Mouse (Mus musculus) forebrain, embryonic 10.5 days (tissue): ENCODE data around the gene Hnrnph3. TPM values are rescaled to one million over a fixed set of nuclear protein-coding genes. Genes with fewer than 3 reads are reported as not detected.
A peak's percentile ranks its signal among the peaks of the same experiment; 100 is the strongest.

Experiments
- DNase-seq: peaks from one replicate; pipeline ENCODE4 v3.0.0-alpha.2; 2017; ENCODE audit warnings: low spot score; ENCODE audit errors: extremely low spot score
- H3K27ac ChIP-seq: fragments of 300-500 bp; sonication (generic); 2 replicates; pipeline ENCODE4 v1.5.1; 2016; ENCODE audit warnings: mild to moderate bottlenecking
- H3K27me3 ChIP-seq: fragments of 300-500 bp; sonication (generic); 2 replicates; pipeline ENCODE4 v1.6.1; 2016; ENCODE audit warnings: mild to moderate bottlenecking; ENCODE audit not compliant: poor library complexity, severe bottlenecking
- H3K36me3 ChIP-seq: fragments of 300-500 bp; sonication (generic); replicated peaks from 2 replicates; pipeline ENCODE4 v1.6.1; 2016; ENCODE audit warnings: mild to moderate bottlenecking, moderate library complexity
- H3K4me1 ChIP-seq: fragments of 300-500 bp; sonication (generic); 2 replicates; pipeline ENCODE4 v1.6.1; 2016
- H3K4me3 ChIP-seq: fragments of 300-500 bp; sonication (generic); 2 replicates; pipeline ENCODE4 v1.5.1; 2016; ENCODE audit warnings: mild to moderate bottlenecking, moderate library complexity
- H3K9me3 ChIP-seq: fragments of 300-500 bp; sonication (generic); 2 replicates; pipeline ENCODE4 v1.6.1; 2016; ENCODE audit warnings: mild to moderate bottlenecking, moderate library complexity
- WGBS: fragments of 180-500 bp; shearing (Covaris S2); methylation state at CpG from one replicate; pipeline ENCODE4 v1.1.7; 2016; 5-methylcytosine and 5-hydroxymethylcytosine counted together
- polyA plus RNA-seq: library from polyadenylated mRNA; unstranded; fragments of >200 nt; fragmentation: Nextera tagmentation; extraction: Ambion mirVana; gene quantifications from 2 replicates; pipeline ENCODE4 v1.2.1, GENCODE M21; 2016

Gene Hnrnph3
- polyA plus RNA-seq, 1 experiment from 2014 or later = 221 TPM

DNA sequence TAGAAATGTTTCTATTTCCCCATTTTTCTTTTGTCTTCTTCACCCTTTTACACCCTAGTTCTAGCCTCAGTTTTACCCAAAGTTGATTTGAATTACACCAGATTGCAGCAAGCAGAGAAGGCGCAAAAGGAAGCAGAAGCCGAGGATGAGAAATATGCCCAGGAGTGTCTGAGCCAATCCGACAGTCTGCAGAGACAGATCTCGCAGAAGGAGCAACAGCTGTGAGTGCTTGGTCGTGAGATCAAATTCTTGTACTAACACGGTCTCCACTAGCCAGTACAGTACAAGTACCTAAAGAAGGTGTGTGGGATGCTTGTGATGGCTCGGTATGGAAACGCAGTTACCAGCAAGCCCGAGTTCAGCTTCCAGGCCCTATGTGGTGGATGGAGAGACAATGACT is 19.5 kb downstream of the Hnrnph3 start:
- 96% methylated on average over 9 of the region's 9 CpGs for WGBS
- H3K27ac ChIP-seq = no peak overlapping the region
- no peak overlapping the region for H3K4me3 ChIP-seq
- H3K4me1 ChIP-seq = no peaks in the 10 kb centered on the region
- no peaks in the 10 kb centered on the region for H3K9me3 ChIP-seq
- peaks cover 100% of the 10 kb centered on the region for H3K36me3 ChIP-seq
- no peak for DNase-seq
- H3K27me3 ChIP-seq = no peaks in the 10 kb centered on the region

DNA sequence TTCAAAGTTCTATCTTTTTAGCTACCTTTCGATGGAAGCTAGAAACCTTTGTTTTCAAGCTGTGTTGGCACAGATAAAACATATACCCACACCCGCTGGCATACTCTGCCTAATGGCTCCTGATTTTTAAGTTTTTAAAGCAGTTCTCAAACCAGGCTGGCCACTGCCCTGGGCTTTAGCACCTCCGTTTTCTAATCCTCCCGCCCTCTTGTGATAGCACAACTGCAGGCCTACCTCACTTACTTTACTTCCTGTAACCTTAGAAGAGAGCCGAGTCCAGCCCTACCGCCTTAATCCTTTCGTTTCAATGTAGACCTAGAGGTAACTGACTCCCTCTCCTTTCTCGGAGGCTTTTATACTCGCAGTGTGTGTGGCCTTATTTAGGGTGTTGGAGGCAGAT is 20.8 kb downstream of the Hnrnph3 start:
- H3K27me3 ChIP-seq = no peaks in the 10 kb centered on the region
- no peaks in the 10 kb centered on the region for H3K4me1 ChIP-seq
- no peak for DNase-seq
- no peak overlapping the region for H3K27ac ChIP-seq
- 81% methylated on average over 9 of the region's 9 CpGs for WGBS
- no peak overlapping the region for H3K4me3 ChIP-seq
- no peaks in the 10 kb centered on the region for H3K9me3 ChIP-seq
- H3K36me3 ChIP-seq = peaks cover 99% of the 10 kb centered on the region

GRCm38 (mm10) chr10:63000584-63000983 is 23.4 kb downstream of the Hnrnph3 start:
- no peak overlapping the region for H3K4me3 ChIP-seq
- H3K27me3 ChIP-seq = no peaks in the 10 kb centered on the region
- no peaks in the 10 kb centered on the region for H3K4me1 ChIP-seq
- DNase-seq = no peak
- peaks cover 98% of the 10 kb centered on the region for H3K36me3 ChIP-seq
- no peaks in the 10 kb centered on the region for H3K9me3 ChIP-seq
- WGBS = 71% methylated on average over 9 of the region's 9 CpGs
- H3K27ac ChIP-seq = no peak overlapping the region

- no peaks in the 10 kb centered on the region for H3K4me1 ChIP-seq
- H3K27ac ChIP-seq = no peak overlapping the region
- H3K9me3 ChIP-seq = no peaks in the 10 kb centered on the region
- WGBS = 92% methylated on average over 6 of the region's 9 CpGs
- no peak overlapping the region for H3K4me3 ChIP-seq
- peaks cover 98% of the 10 kb centered on the region for H3K36me3 ChIP-seq
- no peak for DNase-seq
- no peaks in the 10 kb centered on the region for H3K27me3 ChIP-seq
These were observed 30.0 kb downstream of the Hnrnph3 start for GRCm38 (mm10) chr10:62993991-62994390.

DNA sequence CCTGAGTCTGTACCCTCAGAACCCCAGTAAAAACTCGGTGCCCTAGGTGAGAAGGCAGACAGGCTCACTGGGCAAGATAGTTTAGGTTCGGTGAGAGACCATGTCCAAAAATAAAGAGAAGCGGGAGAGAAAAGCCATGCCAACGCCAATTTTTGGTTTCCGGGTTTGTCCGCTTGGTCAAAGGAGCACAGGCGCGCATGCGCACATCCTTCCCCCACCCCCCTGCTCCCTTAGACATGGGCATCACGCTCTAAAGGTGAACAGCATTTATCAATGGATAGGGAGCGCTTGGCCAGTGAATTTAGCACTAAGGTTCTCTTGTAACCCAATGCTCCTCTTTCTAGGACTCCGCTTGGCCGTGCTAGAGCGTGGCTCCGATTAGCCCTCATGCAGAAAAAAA is 33.4 kb downstream of the Hnrnph3 start:
- Histone ChIP-seq H3K27me3 (no peaks in the 10 kb centered on the region), H3K36me3 (peaks cover 99% of the 10 kb centered on the region), H3K4me3 (no peak overlapping the region), H3K27ac (no peak overlapping the region), H3K4me1 (no peaks in the 10 kb centered on the region), H3K9me3 (no peaks in the 10 kb centered on the region)
- WGBS = 96% methylated on average over 15 of the region's 15 CpGs
- no peak for DNase-seq

- Histone ChIP-seq H3K4me3 (no peak overlapping the region), H3K36me3 (peaks cover 99% of the 10 kb centered on the region), H3K4me1 (no peaks in the 10 kb centered on the region), H3K27ac (no peak overlapping the region), H3K9me3 (no peaks in the 10 kb centered on the region), H3K27me3 (no peaks in the 10 kb centered on the region)
- DNase-seq = peak; percentile 37
- 33% methylated on average over 3 of the region's 3 CpGs for whole genome bisulfite sequencing
These were observed 36.7 kb downstream of the Hnrnph3 start for GRCm38 (mm10) chr10:62987341-62987740.

DNA sequence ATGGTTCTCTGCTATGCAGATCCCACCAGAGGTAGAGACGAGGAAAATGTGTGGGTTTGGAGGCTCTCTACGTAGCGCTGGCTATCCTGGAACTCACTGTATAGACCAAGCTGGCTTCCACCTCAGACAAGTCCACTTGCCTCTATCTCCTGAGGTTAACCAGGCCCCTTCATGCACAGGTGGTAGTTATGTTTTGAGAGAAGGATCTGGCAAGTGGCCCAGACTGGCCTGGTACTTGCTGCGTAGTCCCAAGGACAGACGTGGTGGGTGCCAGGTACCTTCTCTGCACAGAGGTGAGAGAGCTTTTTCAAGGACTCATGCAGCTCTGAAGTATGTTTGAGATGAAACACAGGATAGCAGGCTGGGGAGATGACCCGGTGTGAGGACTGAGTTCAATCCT is 39.5 kb downstream of the Hnrnph3 start:
- DNase-seq = no peak
- 96% methylated on average over 6 of the region's 6 CpGs for WGBS
- Histone ChIP-seq H3K4me3 (no peak overlapping the region), H3K9me3 (no peaks in the 10 kb centered on the region), H3K36me3 (peaks cover 74% of the 10 kb centered on the region), H3K4me1 (peaks cover 15% of the 10 kb centered on the region), H3K27ac (no peak overlapping the region), H3K27me3 (no peaks in the 10 kb centered on the region)

DNA sequence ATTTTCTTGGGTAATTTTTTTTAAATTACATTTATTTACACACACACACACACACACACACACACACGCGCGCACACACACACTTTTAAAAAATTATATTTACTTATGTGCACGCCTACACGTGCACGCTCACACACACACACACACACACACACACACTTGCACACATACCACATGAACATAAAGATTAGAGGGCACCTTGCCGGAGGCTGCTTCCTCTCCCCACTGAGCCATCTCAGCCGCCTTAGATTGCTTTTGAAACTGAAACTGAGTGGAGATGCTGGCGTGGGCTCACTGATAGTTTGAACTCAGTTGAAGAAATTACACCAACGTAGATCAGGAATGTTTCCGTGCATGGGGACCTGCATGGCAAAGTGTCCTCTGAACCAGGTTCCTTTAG is 39.9 kb downstream of the Hnrnph3 start:
- Histone ChIP-seq H3K27me3 (no peaks in the 10 kb centered on the region), H3K36me3 (peaks cover 70% of the 10 kb centered on the region), H3K4me1 (peaks cover 16% of the 10 kb centered on the region), H3K4me3 (no peak overlapping the region), H3K9me3 (no peaks in the 10 kb centered on the region), H3K27ac (no peak overlapping the region)
- DNase-seq = no peak
- WGBS = 94% methylated on average over 11 of the region's 11 CpGs

- H3K27me3 ChIP-seq = no peaks in the 10 kb centered on the region
- under 1% methylated on average over 76 of the region's 77 CpGs for WGBS
- peaks cover 42% of the 10 kb centered on the region for H3K36me3 ChIP-seq
- peak within 1 kb of the TSS; percentile 98 for H3K4me3 ChIP-seq
- H3K4me1 ChIP-seq = peaks cover 16% of the 10 kb centered on the region
- H3K27ac ChIP-seq = peak within 1 kb of the TSS; percentile 98
- peak; percentile 85 for DNase-seq
- H3K9me3 ChIP-seq = no peaks in the 10 kb centered on the region
These were observed 43.7 kb downstream of the Hnrnph3 start, which contains the start of gene Rufy2 for GRCm38 (mm10) chr10:62980039-62980954. Rufy2 (plus strand) TSS chr10:62980223.

- DNase-seq = no peak
- Histone ChIP-seq H3K27me3 (no peaks in the 10 kb centered on the region), H3K27ac (peak overlapping the region; percentile 98), H3K36me3 (peaks cover 42% of the 10 kb centered on the region), H3K9me3 (no peaks in the 10 kb centered on the region), H3K4me1 (peaks cover 16% of the 10 kb centered on the region), H3K4me3 (peak overlapping the region; percentile 98)
- 8% methylated on average over 10 of the region's 10 CpGs for WGBS
These were observed 44.4 kb downstream of the Hnrnph3 start for GRCm38 (mm10) chr10:62979667-62980038.

- peaks cover 93% of the 10 kb centered on the region for H3K36me3 ChIP-seq
- DNase-seq = no peak
- H3K4me1 ChIP-seq = no peaks in the 10 kb centered on the region
- H3K27me3 ChIP-seq = no peaks in the 10 kb centered on the region
- H3K4me3 ChIP-seq = no peak overlapping the region
- no peaks in the 10 kb centered on the region for H3K9me3 ChIP-seq
- no peak overlapping the region for H3K27ac ChIP-seq
- 78% methylated on average over 16 of the region's 16 CpGs for WGBS
These were observed 52.2 kb downstream of the Hnrnph3 start for GRCm38 (mm10) chr10:62971821-62972220.

DNA sequence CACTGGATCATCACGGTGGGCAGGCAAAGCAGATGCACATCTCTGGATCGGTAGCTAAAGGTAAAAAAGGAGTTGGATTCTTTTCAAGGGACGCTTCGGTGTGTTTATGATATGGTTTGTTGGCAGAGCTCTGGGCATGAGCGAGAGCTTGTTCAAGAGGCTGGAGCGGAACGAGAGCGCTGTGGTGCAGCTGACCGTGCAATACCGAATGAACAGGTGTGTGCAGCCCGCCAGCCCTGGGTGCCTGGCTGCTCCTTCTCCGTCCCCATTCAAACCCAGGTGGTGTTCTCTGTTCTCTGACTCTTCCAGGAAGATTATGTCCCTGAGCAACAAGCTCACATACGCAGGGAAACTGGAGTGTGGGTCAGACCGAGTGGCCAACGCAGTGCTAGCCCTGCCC is 57.7 kb downstream of the Hnrnph3 start:
- H3K36me3 ChIP-seq = peaks cover 98% of the 10 kb centered on the region
- no peaks in the 10 kb centered on the region for H3K4me1 ChIP-seq

DNA sequence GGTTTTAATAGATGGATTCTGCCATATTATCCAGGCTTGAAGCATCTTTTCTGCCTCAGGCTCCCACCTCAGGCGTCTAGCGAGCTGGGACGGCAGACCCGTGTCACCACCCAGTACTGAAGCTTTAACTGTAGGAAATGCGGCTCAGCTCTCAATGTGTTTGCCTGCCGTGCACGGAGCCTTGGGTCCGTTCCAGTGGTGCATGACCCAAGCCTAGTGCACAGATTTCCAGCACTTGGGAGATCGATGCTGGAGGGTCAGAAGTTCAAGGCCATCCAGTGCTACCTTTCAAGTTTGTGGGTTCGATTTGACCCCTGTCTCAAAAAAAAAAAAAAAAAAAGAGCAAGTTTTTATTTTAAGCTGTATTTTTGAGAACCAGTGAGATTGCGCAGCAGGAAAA is 58.2 kb downstream of the Hnrnph3 start:
- Histone ChIP-seq H3K27ac (no peak overlapping the region), H3K4me1 (no peaks in the 10 kb centered on the region), H3K9me3 (no peaks in the 10 kb centered on the region), H3K36me3 (peaks cover 98% of the 10 kb centered on the region), H3K27me3 (no peaks in the 10 kb centered on the region), H3K4me3 (no peak overlapping the region)
- no peak for DNase-seq
- WGBS = 94% methylated on average over 11 of the region's 11 CpGs

More for the DNA sequence above, 57.7 kb downstream of the Hnrnph3 start:
- H3K9me3 ChIP-seq = no peaks in the 10 kb centered on the region
- no peak overlapping the region for H3K4me3 ChIP-seq
- 97% methylated on average over 15 of the region's 15 CpGs for WGBS
- DNase-seq = no peak
- H3K27me3 ChIP-seq = no peaks in the 10 kb centered on the region
- H3K27ac ChIP-seq = no peak overlapping the region
